In genomic region chr1:86439487-86440170, GRCm38 (mm10) we compare ENCODE assay signal across 8 mouse cellular contexts. TPM values are rescaled to one million over a fixed set of nuclear protein-coding genes. Genes with fewer than 3 reads are reported as not detected.
DNase-seq lines count a peak whose midpoint lies in the region; ATAC-seq and TF ChIP-seq lines count a peak whose summit lies in the region.
"Had no signal": no experiment of that assay in that cellular context is flagged by ENCODE, and none has a peak within 500 bp of the region (broad histone marks: within the 10 kb centered on the region; RNA-seq: fewer than 3 reads in every experiment).

No protein-coding gene starts in this region.

- ATAC-seq in liver, embryonic 11.5 days (replicated peaks; ENCODE audit: low FRiP score) = no peak
- ATAC-seq in liver, postnatal 0 days = no peak
- no peak for ATAC-seq in heart, postnatal 0 days (ENCODE audit: insufficient read depth, low read depth)
- ATAC-seq in midbrain, postnatal 0 days (ENCODE audit: low FRiP score) = no peak

- no peak overlapping the region for H3K4me3 ChIP-seq in liver, embryonic 11.5 days (ENCODE audit: low read depth, low read length)
- H3K4me3 ChIP-seq in liver, postnatal 0 days (ENCODE audit: low read depth, low read length) = no peak overlapping the region
- no peak overlapping the region for H3K4me3 ChIP-seq in heart, postnatal 0 days (ENCODE audit: low read depth, low read length)
- no peak overlapping the region for H3K4me3 ChIP-seq in midbrain, postnatal 0 days (ENCODE audit: low read depth, low read length)

- peak overlapping the region; percentile 95 for H3K4me2 ChIP-seq in liver, embryonic 11.5 days
- H3K4me2 ChIP-seq in liver, postnatal 0 days (ENCODE audit: low read depth, low read length) = no peak overlapping the region
- 0 out of 2 replicates have a peak overlapping the region, but pooled peaks have one; percentile 12 for H3K4me2 ChIP-seq in heart, postnatal 0 days (ENCODE audit: low read depth, low read length)
- no peak overlapping the region for H3K4me2 ChIP-seq in midbrain, postnatal 0 days (ENCODE audit: low read depth, low read length, poor library complexity, severe bottlenecking)

- TF ChIP-seq CTCF in liver, postnatal 0 days (IDR thresholded peaks at IDR 0.05; ENCODE audit: low read depth) = no peak
- TF ChIP-seq CTCF in heart, postnatal 0 days (IDR thresholded peaks at IDR 0.05; ENCODE audit: low read depth) = no peak
- no peak for TF ChIP-seq CTCF in midbrain, postnatal 0 days (IDR thresholded peaks at IDR 0.05)

- no peak for TF ChIP-seq EP300 in liver, postnatal 0 days (IDR thresholded peaks at IDR 0.05; ENCODE audit: low read depth)
- TF ChIP-seq EP300 in heart, postnatal 0 days (IDR thresholded peaks at IDR 0.05; ENCODE audit: low read depth) = no peak

- peaks cover 49% of the 10 kb centered on the region for H3K4me1 ChIP-seq in liver, embryonic 11.5 days (replicated peaks; ENCODE audit: control insufficient read depth, insufficient read depth, low read length)
- peaks cover 60% of the 10 kb centered on the region for H3K4me1 ChIP-seq in liver, postnatal 0 days (ENCODE audit: insufficient read depth)
- peaks cover 51% of the 10 kb centered on the region for H3K4me1 ChIP-seq in heart, postnatal 0 days (ENCODE audit: control insufficient read depth, insufficient read depth)
- H3K4me1 ChIP-seq in midbrain, postnatal 0 days (ENCODE audit: insufficient read depth, low read length) = peaks cover 17% of the 10 kb centered on the region

- no peak overlapping the region for H3K9ac ChIP-seq in liver, embryonic 11.5 days (ENCODE audit: low read depth, low read length)
- H3K9ac ChIP-seq in liver, postnatal 0 days (replicated peaks) = no peak overlapping the region
- H3K9ac ChIP-seq in heart, postnatal 0 days (replicated peaks; ENCODE audit: low read depth, low read length) = 0 out of 2 replicates have a peak overlapping the region, but pooled peaks have one; percentile 14
- H3K9ac ChIP-seq in midbrain, postnatal 0 days (replicated peaks; ENCODE audit: low read length, poor library complexity, severe bottlenecking) = no peak overlapping the region; the same call in 1 of the 2 replicates

- no peaks in the 10 kb centered on the region for H3K9me3 ChIP-seq in liver, embryonic 11.5 days (ENCODE audit: control insufficient read depth, low read length)
- H3K9me3 ChIP-seq in liver, postnatal 0 days (ENCODE audit: low read length) = no peaks in the 10 kb centered on the region
- H3K9me3 ChIP-seq in heart, postnatal 0 days (replicated peaks; ENCODE audit: control insufficient read depth, low read length) = no peaks in the 10 kb centered on the region
- no peaks in the 10 kb centered on the region for H3K9me3 ChIP-seq in midbrain, postnatal 0 days (ENCODE audit: low read length)

- 0 out of 2 replicates have a peak, but pooled peaks cover 3% of the 10 kb centered on the region for H3K27me3 ChIP-seq in liver, embryonic 11.5 days (replicated peaks; ENCODE audit: control insufficient read depth, insufficient read depth, low read length)
- no peaks in the 10 kb centered on the region for H3K27me3 ChIP-seq in liver, postnatal 0 days (ENCODE audit: insufficient read depth, low read length)
- no peaks in the 10 kb centered on the region for H3K27me3 ChIP-seq in heart, postnatal 0 days (ENCODE audit: control insufficient read depth, insufficient read depth, low read length)
- no peaks in the 10 kb centered on the region for H3K27me3 ChIP-seq in midbrain, postnatal 0 days (ENCODE audit: insufficient read depth, low read length)

- 0 out of 2 replicates have a peak overlapping the region, but pooled peaks have one; percentile 5 for H3K27ac ChIP-seq in liver, embryonic 11.5 days (ENCODE audit: low read depth, low read length)
- H3K27ac ChIP-seq in liver, postnatal 0 days (ENCODE audit: low read depth) = no peak overlapping the region
- H3K27ac ChIP-seq in heart, postnatal 0 days (ENCODE audit: low read depth) = peak overlapping the region; percentile 100
- peak overlapping the region; percentile 98; the same call in 1 of the 2 replicates for H3K27ac ChIP-seq in midbrain, postnatal 0 days (ENCODE audit: low read depth, low read length)

- no peaks in the 10 kb centered on the region for H3K36me3 ChIP-seq in liver, embryonic 11.5 days (ENCODE audit: control insufficient read depth, insufficient read depth, low read length)
- H3K36me3 ChIP-seq in liver, postnatal 0 days (replicated peaks; ENCODE audit: insufficient read depth, low read length) = no peaks in the 10 kb centered on the region
- H3K36me3 ChIP-seq in heart, postnatal 0 days (replicated peaks; ENCODE audit: control insufficient read depth, insufficient read depth, low read length) = no peaks in the 10 kb centered on the region
- H3K36me3 ChIP-seq in midbrain, postnatal 0 days (ENCODE audit: insufficient read depth, low read length) = no peaks in the 10 kb centered on the region

- DNase-seq in liver, embryonic 11.5 days (ENCODE audit: low spot score) = no peak
- DNase-seq in liver, postnatal 0 days = no peak
- DNase-seq in adrenal gland, postnatal 36 days = peak; percentile 69 to 75
- no peak for DNase-seq in heart, postnatal 0 days (ENCODE audit: low spot score)
- no peak for DNase-seq in midbrain, postnatal 0 days (ENCODE audit: low spot score)
- no peak for DNase-seq in retina, postnatal 1 day
- no peak for DNase-seq in kidney, adult 11 months

- 26% methylated on average over 8 of the region's 8 CpGs for WGBS in liver, embryonic 11.5 days
- 36% methylated on average over 8 of the region's 8 CpGs for WGBS in liver, postnatal 0 days (ENCODE audit: insufficient replicate concordance)
- WGBS in heart, postnatal 0 days = 9% methylated on average over 8 of the region's 8 CpGs
- 30% methylated on average over 8 of the region's 8 CpGs for WGBS in midbrain, postnatal 0 days

RNA-seq across cellular contexts. Expression of gene Tex44, which starts 13.5 kb away (rescaled TPM):
- not detected in 2 replicates for polyA plus RNA-seq in liver, embryonic 11.5 days (2014; fragmentation: Nextera tagmentation; extraction: Ambion mirVana)
- not detected in 2 replicates for polyA plus RNA-seq in liver, postnatal 0 days (2015; fragmentation: Nextera tagmentation; extraction: Ambion mirVana)
- total RNA-seq in adrenal gland, postnatal 36 days (2021) = not detected
- not detected in 2 replicates for total RNA-seq in heart, postnatal 0 days (2014; rRNA removed; ENCODE audit: low replicate concordance)
- polyA plus RNA-seq in heart, postnatal 0 days (2015; fragmentation: Nextera tagmentation; extraction: Ambion mirVana) = not detected in 2 replicates
- 0.14 TPM in 1 of 2 replicates, not detected in the other for total RNA-seq in midbrain, postnatal 0 days (2014; rRNA removed)
- polyA plus RNA-seq in midbrain, postnatal 0 days (2015; fragmentation: Nextera tagmentation; extraction: Ambion mirVana) = not detected in 2 replicates
- total RNA-seq: left cerebral cortex, postnatal 25 days had no signal

RNA-seq across cellular contexts. Expression of gene Nmur1, which starts 13.6 kb away (rescaled TPM):
- not detected in 2 replicates for polyA plus RNA-seq in liver, embryonic 11.5 days (2014; fragmentation: Nextera tagmentation; extraction: Ambion mirVana)
- not detected in 2 replicates for polyA plus RNA-seq in liver, postnatal 0 days (2015; fragmentation: Nextera tagmentation; extraction: Ambion mirVana)
- total RNA-seq in adrenal gland, postnatal 36 days (2021) = not detected
- total RNA-seq in heart, postnatal 0 days (2014; rRNA removed; ENCODE audit: low replicate concordance) = 0.31 TPM in 1 of 2 replicates, not detected in the other
- polyA plus RNA-seq in heart, postnatal 0 days (2015; fragmentation: Nextera tagmentation; extraction: Ambion mirVana) = not detected in 2 replicates
- not detected in 2 replicates for total RNA-seq in midbrain, postnatal 0 days (2014; rRNA removed)
- 0.27 and 0.33 TPM in 2 replicates for polyA plus RNA-seq in midbrain, postnatal 0 days (2015; fragmentation: Nextera tagmentation; extraction: Ambion mirVana)
- total RNA-seq: left cerebral cortex, postnatal 25 days had no signal

Comparison
In these comparisons a context has a peak if more than half of its experiments do, and no peak if none do; other contexts are left out.
1. H3K4me2 ChIP-seq: peak in liver, embryonic 11.5 days (single experiment) and heart, postnatal 0 days (single experiment); none in liver, postnatal 0 days (single experiment) and midbrain, postnatal 0 days (single experiment).
2. DNase-seq: peak in adrenal gland, postnatal 36 days (2 of 2); none in liver, embryonic 11.5 days (single experiment), liver, postnatal 0 days (single experiment), heart, postnatal 0 days (single experiment), midbrain, postnatal 0 days (single experiment), retina, postnatal 1 day (single experiment) and kidney, adult 11 months (single experiment).